Mouse (Mus musculus): ENCODE results near the gene Nab1.

DNA sequence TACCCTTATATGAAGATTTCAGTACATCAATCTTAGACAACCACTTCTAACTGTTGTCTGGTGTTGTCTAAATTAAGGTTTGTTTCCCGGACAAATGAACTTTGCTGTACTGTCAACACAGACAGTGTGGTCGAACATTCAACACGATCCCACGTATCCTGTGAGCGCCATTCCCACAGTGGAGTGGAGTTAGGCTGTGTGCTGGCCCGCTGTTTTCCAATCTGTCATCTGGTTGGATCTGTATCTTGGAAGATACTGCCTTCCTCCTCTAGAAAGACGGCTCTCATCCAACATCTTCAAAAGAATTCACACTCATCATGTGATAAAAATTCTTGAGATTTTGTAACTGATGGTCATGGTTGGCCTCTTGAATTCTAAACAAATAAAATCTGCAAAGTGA lies 19.7 kb upstream of the Nab1 start:
- no peak for TF ChIP-seq CTCF (IDR thresholded peaks at IDR 0.05; ENCODE audit: low read depth)
- TF ChIP-seq EP300 (optimal IDR thresholded peaks at IDR 0.05) = no peak

Measured in stomach, postnatal 0 days (tissue).